Mouse (Mus musculus) lung, postnatal 25 days (tissue): ENCODE data around the gene Lin37.

ENCODE experiments used
- DNase-seq: peaks from one replicate; pipeline ENCODE4 v3.0.0; 2022; ENCODE audit warnings: low spot score

The Lin37 gene

GRCm38 (mm10) chr7:30552102-30553020, 7.3 kb downstream of the Lin37 start, which contains the start of the genes Hspb6 and Proser3:
Gene Hspb6, plus strand, starts transcription at chr7:30552178.
Gene Proser3, minus strand, starts transcription at chr7:30552299.
- DNase-seq, result peak; percentile 98

GRCm38 (mm10) chr7:30551445-30552101, 8.1 kb downstream of the Lin37 start:
- peak; percentile 79 for DNase-seq

GRCm38 (mm10) chr7:30550603-30551002, 9.0 kb downstream of the Lin37 start:
- no peak for DNase-seq

- DNase-seq, result no peak
These were observed 9.8 kb downstream of the Lin37 start for GRCm38 (mm10) chr7:30549880-30550279.

- DNase-seq, result no peak
These were observed 15.3 kb downstream of the Lin37 start for GRCm38 (mm10) chr7:30544327-30544726.

GRCm38 (mm10) chr7:30540572-30540971, 19.1 kb downstream of the Lin37 start:
- no peak for DNase-seq

GRCm38 (mm10) chr7:30534633-30535577, 24.7 kb downstream of the Lin37 start, which contains the start of gene Arhgap33:
Gene Arhgap33, minus strand, starts transcription at chr7:30535060.
- DNase-seq, result peak; percentile 96

GRCm38 (mm10) chr7:30533941-30534632, 25.6 kb downstream of the Lin37 start:
- no peak for DNase-seq

GRCm38 (mm10) chr7:30532931-30533330, 26.7 kb downstream of the Lin37 start:
- no peak for DNase-seq

- no peak for DNase-seq
These were observed 28.3 kb downstream of the Lin37 start for GRCm38 (mm10) chr7:30531291-30531815.

- no peak for DNase-seq
These were observed 32.7 kb downstream of the Lin37 start for GRCm38 (mm10) chr7:30526981-30527380.

- DNase-seq, result no peak
These were observed 33.2 kb downstream of the Lin37 start for GRCm38 (mm10) chr7:30526399-30526798.

- DNase-seq, result peak; percentile 31
These were observed 33.7 kb downstream of the Lin37 start for GRCm38 (mm10) chr7:30525954-30526353.

GRCm38 (mm10) chr7:30524487-30524886, 35.2 kb downstream of the Lin37 start:
- no peak for DNase-seq

GRCm38 (mm10) chr7:30522871-30523270, 36.8 kb downstream of the Lin37 start:
- DNase-seq, result no peak

- DNase-seq, result no peak
These were observed 38.8 kb downstream of the Lin37 start for GRCm38 (mm10) chr7:30520856-30521255.

GRCm38 (mm10) chr7:30520396-30520795, 39.2 kb downstream of the Lin37 start:
- no peak for DNase-seq

- no peak for DNase-seq
These were observed 41.3 kb downstream of the Lin37 start for GRCm38 (mm10) chr7:30518325-30518724.

- no peak for DNase-seq
These were observed 44.5 kb downstream of the Lin37 start for GRCm38 (mm10) chr7:30515003-30515760.

- DNase-seq, result no peak
These were observed 51.6 kb downstream of the Lin37 start for GRCm38 (mm10) chr7:30508061-30508460.
